Mouse (Mus musculus): ENCODE data around the gene Wdr76. TPM values are rescaled to one million over a fixed set of nuclear protein-coding genes. Genes with fewer than 3 reads are reported as not detected.
"Not testable (repeated sequence)": the region's sequence is repeated elsewhere in the genome, so short reads cannot be mapped to it uniquely, and the experiment has no call there.

Wdr76 gene
- total RNA-seq (2021) = 6.7 and 7.2 TPM in 2 replicates
- long read RNA-seq, partial matches to known transcripts = 0 of 1 reads
- long read RNA-seq, other reads (novel, unspliced or antisense) = 1 of 1 reads

DNA sequence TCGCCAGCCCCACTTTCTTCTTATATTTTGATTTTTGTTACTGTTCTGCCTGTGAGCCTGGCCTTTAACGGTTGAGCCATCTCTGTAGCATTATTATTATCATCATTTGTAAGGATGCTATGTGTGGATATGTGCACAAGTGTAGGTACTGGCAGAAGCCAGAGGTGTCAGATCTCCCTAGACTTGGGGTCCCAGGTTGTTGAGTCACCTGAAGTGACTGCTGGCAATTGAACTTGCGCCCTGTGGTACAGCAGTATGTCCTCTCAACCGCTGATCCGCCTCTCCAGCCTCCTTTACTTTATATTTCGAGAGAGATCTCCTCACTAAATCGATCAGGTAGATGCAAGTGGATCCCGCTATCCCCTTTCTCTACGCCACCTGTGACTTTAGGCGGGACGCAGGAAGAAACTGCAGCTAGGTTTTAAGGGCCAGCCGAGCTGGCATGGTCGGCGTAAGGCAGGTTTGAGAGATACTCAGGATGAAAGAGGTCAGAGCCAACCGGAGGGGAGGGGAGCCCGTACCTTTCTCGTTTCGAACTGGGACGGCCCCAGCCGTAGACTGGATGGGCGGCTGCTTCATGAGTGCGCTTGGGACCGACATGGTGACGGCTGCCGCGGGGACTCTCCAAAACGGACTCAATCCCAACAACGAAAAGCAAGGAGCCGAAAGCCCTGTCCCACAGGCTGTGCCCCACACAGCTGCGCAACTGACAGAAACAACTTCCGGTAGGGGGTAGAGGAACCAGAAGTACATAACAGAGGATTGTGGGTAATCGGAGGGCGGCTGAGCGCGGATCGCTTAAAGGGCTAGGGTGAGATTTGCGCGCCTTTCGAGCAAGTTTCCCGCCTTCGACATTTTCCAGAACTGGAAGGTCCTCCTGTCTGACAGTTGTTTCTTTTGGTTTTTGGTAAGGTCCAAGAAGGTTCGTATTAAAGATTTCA, at the start of gene Wdr76, which contains the start of gene Mfap1a:
Wdr76 (plus strand) TSS at position 782 of the 941 bp plus-strand sequence.
Mfap1a (minus strand) TSS at position 724 of the 941 bp plus-strand sequence.
- DNase-seq = peak; percentile 78

DNA sequence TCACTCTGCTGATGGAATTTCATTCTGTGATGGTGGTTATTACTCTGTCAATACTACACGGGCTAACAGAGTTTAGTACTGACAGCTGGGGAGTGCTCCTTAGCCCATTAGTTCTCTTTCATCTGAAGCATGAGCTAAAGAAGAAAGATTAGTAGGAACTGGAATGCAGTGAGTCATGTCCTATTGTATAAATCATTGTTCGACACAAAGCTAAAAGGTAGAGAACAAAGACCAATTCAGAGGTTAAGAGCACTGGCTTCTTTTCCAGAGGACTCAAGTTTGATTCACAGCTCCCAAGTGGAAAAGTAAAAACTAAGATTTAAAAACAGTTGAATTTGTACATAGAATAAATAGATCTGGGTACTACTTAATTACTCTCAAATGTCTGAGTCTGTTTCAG, 46.5 kb upstream of the Wdr76 start:
- no peak for DNase-seq

DNA sequence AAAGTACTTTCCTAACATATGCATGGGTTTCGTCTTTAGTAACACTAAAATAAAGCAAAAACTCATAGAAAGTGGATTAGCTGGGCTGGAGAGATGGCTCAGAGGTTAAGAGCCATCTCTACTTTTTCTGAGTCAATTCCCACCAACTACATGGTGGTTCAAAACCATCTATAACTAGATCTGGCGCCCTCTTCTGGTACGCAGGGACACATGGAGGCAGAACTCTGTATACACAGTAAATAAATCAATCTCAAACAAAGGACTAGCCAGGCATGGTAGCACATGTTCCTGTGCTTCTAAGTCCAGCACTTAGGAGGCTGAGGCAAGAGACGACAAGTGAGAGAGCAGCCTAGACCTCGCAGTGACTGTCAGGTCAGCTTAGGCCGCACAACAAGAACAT, 37.5 kb upstream of the Wdr76 start:
- not testable (repeated sequence) for DNase-seq

DNA sequence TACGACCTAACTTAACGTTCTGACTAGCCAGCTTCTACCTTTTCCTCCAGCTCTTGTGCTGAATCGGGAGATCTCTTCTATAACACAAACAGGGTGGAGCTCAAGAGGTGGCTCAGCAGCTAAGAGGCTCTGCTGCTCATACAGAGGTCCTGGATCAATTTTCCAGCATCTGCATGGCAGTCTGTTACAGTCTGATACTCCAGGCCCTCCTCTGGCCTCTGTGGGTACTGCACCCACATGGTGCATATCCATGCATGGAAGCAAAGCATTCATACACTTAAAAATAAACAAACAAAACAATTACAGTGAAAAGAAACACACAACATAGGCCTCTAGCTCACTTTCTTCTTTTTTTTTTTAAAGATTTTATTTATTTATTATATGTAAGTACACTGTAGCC, 33.7 kb upstream of the Wdr76 start:
- DNase-seq = not testable (repeated sequence)

DNA sequence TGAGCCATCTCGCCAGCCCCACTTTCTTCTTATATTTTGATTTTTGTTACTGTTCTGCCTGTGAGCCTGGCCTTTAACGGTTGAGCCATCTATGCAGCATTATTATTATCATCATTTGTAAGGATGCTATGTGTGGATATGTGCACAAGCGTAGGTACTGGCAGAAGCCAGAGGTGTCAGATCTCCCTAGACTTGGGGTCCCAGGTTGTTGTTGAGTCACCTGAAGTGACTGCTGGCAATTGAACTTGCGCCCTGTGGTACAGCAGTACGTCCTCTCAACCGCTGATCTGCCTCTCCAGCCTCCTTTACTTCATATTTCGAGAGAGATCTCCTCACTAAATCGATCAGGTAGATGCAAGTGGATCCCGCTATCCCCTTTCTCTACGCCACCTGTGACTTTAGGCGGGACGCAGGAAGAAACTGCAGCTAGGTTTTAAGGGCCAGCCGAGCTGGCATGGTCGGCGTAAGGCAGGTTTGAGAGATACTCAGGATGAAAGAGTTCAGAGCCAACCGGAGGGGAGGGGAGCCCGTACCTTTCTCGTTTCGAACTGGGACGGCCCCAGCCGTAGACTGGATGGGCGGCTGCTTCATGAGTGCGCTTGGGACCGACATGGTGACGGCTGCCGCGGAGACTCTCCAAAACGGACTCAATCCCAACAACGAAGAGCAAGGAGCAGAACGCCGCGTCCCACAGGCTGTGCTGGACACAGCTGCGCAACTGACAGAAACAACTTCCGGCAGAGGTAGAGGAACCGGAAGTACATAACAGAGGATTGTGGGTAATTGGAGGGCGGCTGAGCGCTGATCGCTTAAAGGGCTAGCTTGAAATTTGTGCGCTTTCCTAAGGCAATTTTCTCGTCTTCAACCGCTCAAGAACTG, 33.0 kb upstream of the Wdr76 start, which contains the start of gene Mfap1b:
Mfap1b (minus strand) TSS at position 767 of the 879 bp plus-strand sequence.
- peak; percentile 69 for DNase-seq

DNA sequence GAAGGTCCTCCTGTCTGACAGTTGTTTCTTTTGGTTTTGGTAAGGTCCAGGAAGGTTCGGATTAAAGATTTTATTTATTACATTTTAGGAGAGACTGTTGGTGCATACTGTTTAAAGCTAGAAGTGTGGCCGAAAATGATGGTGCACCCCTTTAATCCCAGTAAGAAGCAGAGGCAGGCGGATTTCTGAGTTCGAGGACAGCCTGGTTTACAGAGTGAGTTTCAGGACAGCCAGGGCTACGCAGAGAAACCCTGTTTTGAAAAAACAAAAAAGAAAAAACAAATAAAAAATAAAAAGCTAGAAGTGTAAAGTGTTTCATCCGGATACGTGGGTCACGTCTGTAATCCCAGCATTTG, 32.4 kb upstream of the Wdr76 start:
- no peak for DNase-seq

DNA sequence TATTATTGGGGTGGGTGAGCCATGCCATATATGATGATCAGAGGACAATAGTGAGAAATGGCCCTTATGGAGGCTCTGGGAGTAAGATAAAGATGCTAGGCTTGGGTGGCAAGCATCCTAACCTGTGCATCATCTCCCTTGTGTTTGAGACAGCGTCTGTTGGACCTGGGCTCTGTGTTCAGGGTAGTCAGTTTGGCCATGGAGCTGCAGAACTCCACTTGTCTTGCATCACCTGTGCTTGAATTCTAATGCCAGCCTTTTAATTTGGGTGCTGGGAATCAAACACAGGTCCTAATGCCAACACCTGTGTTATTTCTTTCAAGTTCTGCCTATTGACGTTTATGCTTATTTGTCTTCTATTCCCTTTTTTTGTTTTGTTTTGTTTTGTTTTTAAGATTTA, 31.2 kb upstream of the Wdr76 start:
- not testable (repeated sequence) for DNase-seq

DNA sequence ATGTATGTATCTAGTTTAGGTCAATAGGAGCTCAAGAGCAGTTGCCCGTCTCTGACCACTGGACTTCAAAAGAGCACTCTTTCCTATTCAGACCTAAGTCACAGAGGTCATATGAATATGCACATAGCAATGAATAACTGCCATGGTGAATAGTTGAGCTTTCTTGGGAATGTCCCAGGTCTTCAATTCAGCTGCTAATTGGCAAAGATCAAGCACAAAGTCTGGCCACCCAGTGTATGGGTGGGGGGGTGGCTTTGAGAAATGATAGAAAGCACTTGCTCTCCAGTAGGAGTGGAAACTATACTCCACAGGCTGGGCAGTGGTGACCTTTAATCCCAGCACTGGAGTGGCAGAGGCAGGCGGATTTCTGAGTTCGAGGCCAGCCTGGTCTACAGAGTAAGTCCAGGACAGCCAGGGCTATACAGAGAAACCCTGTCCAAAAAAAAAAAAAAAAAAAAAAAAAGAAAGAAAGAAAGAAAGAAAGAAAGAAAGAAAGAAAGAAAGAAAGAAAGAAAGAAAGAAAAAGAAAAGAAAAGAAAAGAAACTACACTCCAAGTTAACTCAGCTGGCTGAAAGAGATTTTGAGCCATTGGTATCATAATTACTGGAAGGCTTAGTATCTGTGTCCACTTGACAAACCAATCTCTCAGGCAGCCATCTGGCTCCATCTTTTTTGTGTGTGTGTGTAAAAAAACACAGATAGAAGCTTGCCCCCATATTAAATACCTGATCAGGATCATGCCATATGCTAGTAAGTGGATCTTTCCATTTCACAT, 28.8 kb upstream of the Wdr76 start:
- no peak for DNase-seq

DNA sequence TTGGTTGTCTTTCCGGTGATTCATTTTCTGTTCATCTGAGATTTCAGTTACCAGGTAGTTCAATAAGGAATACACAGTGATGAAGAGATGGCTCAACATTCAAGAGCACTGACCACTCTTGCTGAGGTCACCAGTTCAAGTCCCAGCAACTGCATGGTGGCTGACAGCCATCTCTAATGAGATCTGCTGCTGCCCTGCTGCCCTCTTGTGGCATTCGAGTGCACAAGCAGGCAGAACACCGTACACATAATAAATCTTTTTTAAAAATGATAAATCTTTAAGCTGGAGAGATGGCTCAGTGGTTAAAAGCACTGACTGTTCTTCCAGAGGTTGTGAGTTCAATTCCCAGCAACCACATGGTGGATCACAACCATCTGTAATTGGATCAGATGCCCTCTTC, 26.0 kb upstream of the Wdr76 start:
- peak; percentile 18 for DNase-seq

DNA sequence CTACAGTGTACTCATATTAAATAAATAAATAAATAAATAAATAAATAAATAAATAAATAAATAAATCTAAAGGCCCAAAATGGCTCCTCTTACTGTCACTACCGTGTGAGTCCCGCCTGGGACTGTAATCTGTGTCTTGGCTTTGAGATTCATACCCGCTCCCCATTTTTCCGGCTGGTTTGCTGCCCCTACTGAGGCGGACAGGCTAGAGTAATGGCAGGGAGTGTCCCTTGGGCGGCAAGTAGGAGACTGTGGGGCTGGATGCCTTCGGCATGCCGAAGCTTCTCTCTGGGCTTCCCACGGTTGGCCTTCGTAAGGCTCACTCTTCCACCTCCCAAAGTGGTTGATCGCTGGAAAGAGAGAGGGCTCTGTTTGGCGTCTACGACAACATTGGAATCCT, 25.6 kb upstream of the Wdr76 start:
- DNase-seq = not testable (repeated sequence)

DNA sequence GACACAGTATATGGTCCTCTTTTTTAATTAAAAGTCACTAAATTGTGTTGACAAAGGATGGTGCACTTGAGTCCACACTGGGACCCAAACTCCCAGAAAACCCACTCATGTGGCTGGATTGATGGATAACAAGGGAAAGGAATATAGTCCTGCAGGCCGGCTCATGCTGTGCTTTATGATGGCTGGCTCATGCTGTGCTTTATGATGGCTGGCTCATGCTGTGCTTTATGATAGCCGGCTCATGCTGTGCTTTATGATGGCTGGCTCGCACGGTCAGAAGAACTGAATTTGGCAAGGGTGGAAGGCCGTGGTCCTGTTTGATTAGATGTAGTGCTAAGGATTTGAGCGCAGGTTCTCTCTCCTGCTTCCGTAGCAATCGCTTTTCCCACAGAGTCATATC, 22.9 kb upstream of the Wdr76 start:
- no peak for DNase-seq

DNA sequence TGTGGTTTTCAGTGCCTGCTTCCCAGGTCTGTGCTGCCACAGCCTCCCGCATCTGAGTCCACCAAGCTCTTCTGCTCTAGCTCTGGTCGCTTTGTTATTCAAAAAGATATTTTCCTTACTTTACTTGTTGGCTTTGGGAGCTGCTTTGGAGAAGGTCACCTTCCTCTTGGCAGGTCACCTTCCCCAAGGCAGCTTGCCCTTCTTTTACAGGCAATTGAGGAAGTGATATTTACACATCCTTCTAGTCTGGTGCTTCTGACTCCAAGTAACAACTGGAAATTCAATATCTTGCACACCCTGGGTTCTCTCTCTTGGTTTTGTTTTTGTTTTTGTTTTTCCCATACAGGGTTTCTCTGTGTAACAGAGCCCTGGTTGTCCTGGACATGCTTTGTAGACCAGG, 22.1 kb upstream of the Wdr76 start:
- not testable (repeated sequence) for DNase-seq

DNA sequence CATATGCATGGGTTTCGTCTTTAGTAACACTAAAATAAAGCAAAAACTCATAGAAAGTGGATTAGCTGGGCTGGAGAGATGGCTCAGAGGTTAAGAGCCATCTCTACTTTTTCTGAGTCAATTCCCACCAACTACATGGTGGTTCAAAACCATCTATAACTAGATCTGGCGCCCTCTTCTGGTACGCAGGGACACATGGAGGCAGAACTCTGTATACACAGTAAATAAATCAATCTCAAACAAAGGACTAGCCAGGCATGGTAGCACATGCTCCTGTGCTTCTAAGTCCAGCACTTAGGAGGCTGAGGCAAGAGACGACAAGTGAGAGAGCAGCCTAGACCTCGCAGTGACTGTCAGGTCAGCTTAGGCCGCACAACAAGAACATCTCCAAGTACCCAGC, 5.0 kb upstream of the Wdr76 start:
- DNase-seq = not testable (repeated sequence)

DNA sequence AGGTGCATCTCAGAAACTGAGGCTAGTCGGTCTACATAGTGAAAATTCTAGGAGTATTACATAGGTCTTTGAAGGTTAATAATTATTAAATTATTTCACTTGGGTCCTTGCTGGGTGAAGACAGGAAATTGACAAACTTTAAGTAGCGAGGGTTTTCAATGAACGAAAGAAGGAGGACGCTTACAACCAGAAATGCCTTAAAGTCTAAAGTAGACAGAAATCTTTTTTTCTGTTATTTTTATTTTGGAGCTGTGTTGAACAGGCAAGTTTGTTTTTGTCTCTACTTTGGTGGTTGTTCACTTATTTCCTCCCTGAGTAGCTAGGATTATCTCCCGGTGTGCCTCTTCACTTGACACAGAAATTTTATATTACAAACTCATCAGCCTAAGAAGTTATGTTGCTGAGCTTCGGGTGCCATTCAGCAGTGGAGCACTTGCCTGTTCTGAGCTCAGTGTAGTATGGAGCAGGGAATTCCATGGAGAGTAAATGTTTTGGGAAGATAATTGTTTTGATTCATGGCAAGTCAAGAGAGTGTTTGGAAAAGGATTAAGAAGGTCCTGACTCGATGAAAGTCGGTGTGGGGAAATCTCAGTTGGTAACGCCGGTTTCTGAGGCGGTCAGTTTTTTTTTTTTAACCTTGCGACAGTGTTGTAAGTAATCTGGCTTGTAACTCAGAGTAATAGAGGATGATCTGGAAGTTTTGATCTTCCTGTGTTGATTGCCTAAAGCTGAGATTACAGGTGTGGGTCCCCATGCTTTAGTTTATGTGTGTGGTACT, 839 bp downstream of the Wdr76 start:
- DNase-seq = no peak

DNA sequence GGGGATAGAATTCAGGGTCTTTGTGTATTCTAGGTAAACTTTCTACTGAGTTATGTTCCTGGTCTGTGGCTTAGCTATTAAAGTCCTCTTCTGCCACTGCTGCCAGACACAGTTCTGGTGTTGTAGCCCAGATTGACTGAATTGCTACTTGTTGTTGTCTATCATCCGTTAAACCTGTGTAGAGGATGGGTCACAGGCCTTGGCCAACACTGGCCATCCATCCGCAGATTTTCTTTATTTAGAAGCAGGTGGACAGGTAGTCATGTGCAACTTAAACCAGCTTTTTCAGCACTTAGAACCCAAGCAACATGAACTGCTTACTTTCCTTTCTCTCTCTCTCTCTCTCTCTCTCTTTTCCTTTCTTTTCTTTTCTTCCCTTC, 1.4 kb downstream of the Wdr76 start:
- DNase-seq = no peak

DNA sequence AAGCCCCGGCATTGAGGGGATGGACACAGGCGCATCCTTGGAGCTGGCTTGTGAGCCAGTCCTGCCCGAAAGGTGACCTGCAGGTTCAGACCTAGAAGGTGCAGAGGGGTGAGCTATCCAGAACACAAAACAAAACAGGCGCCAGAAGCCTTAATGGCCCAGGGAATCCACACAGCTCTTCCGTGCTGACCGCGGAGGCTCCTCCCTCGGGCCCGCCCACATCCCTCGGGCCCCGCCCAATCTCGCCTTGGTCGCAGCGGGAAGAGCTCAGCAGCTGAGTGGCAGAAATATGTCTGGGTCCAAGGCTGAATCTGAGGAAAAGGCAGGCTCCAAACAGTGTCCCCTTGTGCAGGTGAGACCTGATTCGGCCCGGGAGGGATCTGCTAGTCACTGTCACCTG, 3.1 kb downstream of the Wdr76 start:
- peak; percentile 80 for DNase-seq

DNA sequence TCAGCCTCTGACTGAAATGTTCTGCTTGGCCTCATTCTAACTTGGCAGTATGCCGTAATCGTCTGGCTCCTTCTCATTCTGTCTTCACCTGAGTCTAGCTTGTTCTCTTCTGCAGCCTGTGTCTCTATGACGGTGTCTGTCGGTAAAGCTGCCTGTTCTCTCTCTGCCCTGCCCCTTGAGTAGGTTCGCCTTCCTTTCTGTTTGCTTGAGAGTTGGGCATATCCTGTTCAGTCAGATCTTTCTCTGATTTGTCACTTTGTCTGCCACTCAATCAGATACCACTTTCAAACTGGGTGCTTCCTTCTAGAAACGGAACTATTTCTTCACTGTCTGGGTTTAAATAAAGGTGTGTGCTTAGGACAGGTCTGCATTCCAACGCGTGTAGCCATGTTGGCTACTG, 4.9 kb downstream of the Wdr76 start:
- no peak for DNase-seq

DNA sequence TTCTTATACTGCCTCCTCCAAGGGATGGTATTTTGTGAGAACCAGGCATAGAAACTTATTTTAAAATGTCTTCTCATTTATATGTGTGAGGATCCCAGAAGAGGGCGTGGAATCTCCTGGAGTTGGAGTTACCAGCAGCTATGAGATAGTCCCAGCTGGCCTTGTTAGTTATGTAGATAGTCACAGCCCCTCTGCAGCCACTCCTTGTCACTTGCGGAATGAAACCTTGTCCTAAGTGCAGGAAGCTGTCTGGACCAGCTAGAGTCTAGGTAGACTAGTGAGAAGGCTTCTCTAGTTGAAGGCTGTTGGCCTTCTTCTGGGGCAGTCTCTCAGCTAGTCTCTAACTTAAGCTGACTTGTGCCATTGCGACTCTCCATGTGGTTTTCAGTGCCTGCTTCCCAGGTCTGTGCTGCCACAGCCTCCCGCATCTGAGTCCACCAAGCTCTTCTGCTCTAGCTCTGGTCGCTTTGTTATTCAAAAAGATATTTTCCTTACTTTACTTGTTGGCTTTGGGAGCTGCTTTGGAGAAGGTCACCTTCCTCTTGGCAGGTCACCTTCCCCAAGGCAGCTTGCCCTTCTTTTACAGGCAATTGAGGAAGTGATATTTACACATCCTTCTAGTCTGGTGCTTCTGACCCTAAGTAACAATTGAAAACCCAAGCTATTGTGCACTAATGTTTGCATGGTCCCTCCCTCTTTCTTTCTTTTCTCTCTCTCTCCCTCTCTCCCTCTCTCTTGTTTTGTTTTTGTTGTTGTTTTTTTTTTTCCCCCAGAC, 6.7 kb downstream of the Wdr76 start:
- not testable (repeated sequence) for DNase-seq

DNA sequence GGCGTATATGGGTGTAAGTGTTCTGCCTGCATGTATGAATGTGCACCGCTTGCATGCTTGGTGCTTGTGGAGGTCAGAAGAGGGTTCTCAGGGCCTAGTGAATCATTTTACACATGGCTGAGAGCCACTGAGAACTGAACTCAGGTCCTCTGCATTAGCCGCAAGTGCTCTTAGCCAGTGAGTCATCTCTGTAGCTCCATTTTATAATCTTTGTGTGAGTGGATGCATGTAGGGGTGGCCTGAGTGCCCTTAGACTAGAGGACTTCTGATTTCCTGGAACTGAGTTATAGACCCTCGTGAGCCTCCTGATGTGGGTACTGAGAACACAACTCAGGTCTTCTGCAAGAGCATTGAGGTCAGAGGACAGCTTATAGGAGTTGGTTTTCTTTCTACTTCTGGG, 7.7 kb downstream of the Wdr76 start:
- DNase-seq = no peak

DNA sequence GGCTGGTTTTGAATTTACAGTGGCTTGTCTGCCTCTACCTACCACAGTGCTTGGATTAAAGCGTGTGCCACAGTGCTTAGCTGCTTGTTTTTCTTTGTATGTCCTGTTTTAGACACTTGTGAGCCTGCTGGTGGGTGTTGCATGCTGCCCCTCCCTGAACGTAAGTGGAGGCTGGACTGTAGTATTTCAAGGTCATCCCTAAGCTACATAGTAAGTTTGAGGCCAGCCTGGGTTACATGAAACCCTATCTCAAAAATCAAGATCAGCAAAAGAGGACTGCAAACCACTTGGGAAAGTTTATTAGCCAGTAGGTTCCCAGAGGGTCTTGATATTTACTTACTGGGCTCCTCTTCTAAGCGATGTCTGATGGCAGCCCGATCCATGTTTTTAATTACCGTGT, 11.6 kb downstream of the Wdr76 start:
- DNase-seq = no peak
